Mouse (Mus musculus) heart, postnatal 0 days (tissue): Measurements from ENCODE around the gene Gimap7.

ENCODE experiments used
- CTCF ChIP-seq: IDR thresholded peaks from 2 replicates; pipeline ENCODE4 v1.5.1; 2016; ENCODE audit warnings: antibody characterized with exemption, control low read depth, low read depth
- EP300 ChIP-seq: IDR thresholded peaks from 2 replicates; pipeline ENCODE4 v1.6.1; 2016; ENCODE audit warnings: antibody characterized with exemption, low read depth

GRCm38 (mm10) chr6:48742422-48743351 lies 24.3 kb downstream of the Gimap7 start:
- TF ChIP-seq CTCF = no peak
- no peak for TF ChIP-seq EP300
